Mouse (Mus musculus): ENCODE data around the gene Rin3. TPM values are rescaled to one million over a fixed set of nuclear protein-coding genes. Genes with fewer than 3 reads are reported as not detected.

The Rin3 gene
- 1 to 10 TPM; 3.7 to 3.8 TPM for total RNA-seq (2021)

GRCm38 (mm10) chr12:102282763-102283482 lies at the start of gene Rin3:
TSS of gene Rin3 (plus strand) at chr12:102283048.
- DNase-seq (ENCODE audit: extremely low spot score in 1 of 2, low spot score in 2 of 2) = peak in 1 of 2 experiments; percentile 87

GRCm38 (mm10) chr12:102235551-102235950 lies 47.3 kb upstream of the Rin3 start:
- intact Hi-C loops (cut with DNase I) = no loop called here
- no peak for DNase-seq (ENCODE audit: extremely low spot score in 1 of 2, low spot score in 2 of 2)

More at GRCm38 (mm10) chr12:102282763-102283482, at the start of gene Rin3:
- intact Hi-C loops (cut with DNase I) = no loop called here

DNA sequence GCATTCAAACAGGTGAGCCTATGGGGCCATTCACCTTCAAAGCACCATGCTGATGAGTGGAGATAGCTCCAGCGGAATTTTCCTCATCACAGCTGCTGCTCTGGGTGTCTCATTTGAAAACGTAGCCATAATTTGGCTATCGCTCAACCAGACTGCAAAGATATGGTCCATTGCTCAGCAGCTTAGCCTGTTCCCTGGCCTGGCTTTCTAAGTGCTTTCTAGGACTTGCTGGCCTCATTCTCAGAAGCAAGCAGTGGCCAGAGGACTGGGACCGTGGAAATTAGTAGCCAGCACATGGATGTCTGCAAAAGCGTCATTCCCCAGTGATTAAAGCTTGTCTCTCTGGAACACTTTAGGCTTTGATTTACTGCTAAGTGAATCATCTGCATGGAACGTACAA lies 46.5 kb upstream of the Rin3 start:
- intact Hi-C loops (cut with DNase I) = no loop called here
- no peak for DNase-seq (ENCODE audit: extremely low spot score in 1 of 2, low spot score in 2 of 2)

DNA sequence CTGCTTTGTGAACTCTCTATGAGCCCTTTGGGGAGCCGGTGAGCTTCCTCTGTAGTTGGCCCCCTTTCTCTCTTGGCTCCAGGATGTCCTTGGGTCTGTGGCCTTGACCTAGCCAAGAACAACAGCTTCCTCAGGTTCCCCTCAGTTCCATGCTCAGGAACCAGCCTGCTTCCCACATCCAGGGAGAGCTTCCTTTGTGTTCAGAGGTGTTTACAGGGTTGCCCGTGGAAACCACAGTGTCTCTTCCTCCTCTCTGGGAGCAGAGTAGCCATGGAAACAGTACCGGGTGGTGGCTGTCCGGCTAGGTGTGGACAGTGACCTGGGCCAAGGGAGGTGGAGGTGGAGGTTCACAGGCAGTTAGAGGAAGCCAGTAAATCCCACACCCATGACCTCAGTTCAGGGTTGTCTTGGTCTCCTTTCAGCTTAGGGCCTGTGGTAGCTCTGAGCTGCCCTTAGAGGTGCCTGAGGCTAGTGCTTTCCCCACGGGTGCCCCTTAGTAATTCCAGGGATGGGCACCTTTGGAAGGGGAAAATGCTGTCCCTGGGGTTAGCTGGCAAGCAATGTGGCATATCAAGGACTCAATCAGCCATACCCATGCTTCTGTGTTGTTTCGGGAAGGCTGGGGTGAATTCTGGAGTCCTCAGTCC lies 40.6 kb upstream of the Rin3 start:
- DNase-seq (ENCODE audit: extremely low spot score in 1 of 2, low spot score in 2 of 2) = peak in 1 of 2 experiments; percentile 73
- intact Hi-C loops (cut with DNase I) = no loop called here

- DNase-seq (ENCODE audit: extremely low spot score in 1 of 2, low spot score in 2 of 2) = no peak
- intact Hi-C loops (cut with DNase I) = no loop called here
These were observed 38.9 kb upstream of the Rin3 start for GRCm38 (mm10) chr12:102243915-102244314.

DNA sequence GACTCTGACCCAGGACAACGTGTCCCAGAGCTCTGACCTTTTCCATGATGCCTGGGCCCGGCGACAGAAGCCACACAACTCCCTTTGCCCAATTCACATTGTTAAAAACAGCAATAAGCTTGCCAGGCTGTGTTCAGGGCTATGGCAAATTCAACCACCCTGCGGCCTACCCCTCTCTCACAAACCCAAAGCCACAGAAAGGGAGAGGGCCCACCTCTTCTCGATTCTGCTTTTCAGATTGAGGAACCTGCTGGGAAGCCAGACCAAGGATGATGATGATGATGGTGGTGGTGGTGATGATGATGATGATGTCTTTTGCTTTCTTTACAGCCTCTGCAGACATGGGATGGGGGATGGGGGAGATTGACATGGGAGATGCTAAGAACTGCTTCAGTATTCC lies 36.6 kb upstream of the Rin3 start:
- DNase-seq (ENCODE audit: extremely low spot score in 1 of 2, low spot score in 2 of 2) = no peak
- intact Hi-C loops (cut with DNase I) = no loop called here

GRCm38 (mm10) chr12:102248104-102248503 lies 34.7 kb upstream of the Rin3 start:
- intact Hi-C loops (cut with DNase I) = no loop called here
- no peak for DNase-seq (ENCODE audit: extremely low spot score in 1 of 2, low spot score in 2 of 2)

DNA sequence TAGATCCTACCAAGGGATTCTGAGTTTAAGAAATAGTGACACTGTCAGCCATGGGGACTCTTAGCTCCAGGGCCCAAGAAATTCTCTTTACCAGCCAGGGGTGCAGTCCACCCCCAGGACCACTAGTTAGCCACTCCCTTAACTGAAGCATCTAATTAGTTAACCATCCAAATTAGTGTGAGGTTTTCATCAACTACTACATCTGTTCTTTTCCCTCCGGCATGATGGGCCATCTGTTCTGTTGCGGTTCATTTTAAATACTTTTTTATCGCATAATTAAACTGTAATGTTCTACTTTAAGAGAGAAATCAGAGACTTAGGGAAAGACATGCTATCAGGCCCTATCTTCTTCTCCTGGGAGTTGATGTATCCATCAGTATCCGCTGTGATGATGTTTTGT lies 32.5 kb upstream of the Rin3 start:
- intact Hi-C loops (cut with DNase I) = loop anchor here (5.0 kb wide), 1 partner anchor 132 kb away; no protein-coding TSS in a partner anchor

GRCm38 (mm10) chr12:102251070-102251469 lies 31.8 kb upstream of the Rin3 start:
- intact Hi-C loops (cut with DNase I) = loop anchor here (5.0 kb wide), 1 partner anchor 131 kb away; no protein-coding TSS in a partner anchor
- peak in 1 of 2 experiments; percentile 37 for DNase-seq (ENCODE audit: extremely low spot score in 1 of 2, low spot score in 2 of 2)

More for the DNA sequence above, 32.5 kb upstream of the Rin3 start:
- peak in 1 of 2 experiments; percentile 27 for DNase-seq (ENCODE audit: extremely low spot score in 1 of 2, low spot score in 2 of 2)

GRCm38 (mm10) chr12:102251985-102252384 lies 30.9 kb upstream of the Rin3 start:
- intact Hi-C loops (cut with DNase I) = loop anchor here (5.0 kb wide), 1 partner anchor 130 kb away; no protein-coding TSS in a partner anchor
- no peak for DNase-seq (ENCODE audit: extremely low spot score in 1 of 2, low spot score in 2 of 2)

GRCm38 (mm10) chr12:102252525-102252924 lies 30.3 kb upstream of the Rin3 start:
- DNase-seq (ENCODE audit: extremely low spot score in 1 of 2, low spot score in 2 of 2) = no peak
- intact Hi-C loops (cut with DNase I) = loop anchor here (5.0 kb wide), 1 partner anchor 130 kb away; no protein-coding TSS in a partner anchor

GRCm38 (mm10) chr12:102255012-102255411 lies 27.8 kb upstream of the Rin3 start:
- intact Hi-C loops (cut with DNase I) = no loop called here
- DNase-seq (ENCODE audit: extremely low spot score in 1 of 2, low spot score in 2 of 2) = no peak

DNA sequence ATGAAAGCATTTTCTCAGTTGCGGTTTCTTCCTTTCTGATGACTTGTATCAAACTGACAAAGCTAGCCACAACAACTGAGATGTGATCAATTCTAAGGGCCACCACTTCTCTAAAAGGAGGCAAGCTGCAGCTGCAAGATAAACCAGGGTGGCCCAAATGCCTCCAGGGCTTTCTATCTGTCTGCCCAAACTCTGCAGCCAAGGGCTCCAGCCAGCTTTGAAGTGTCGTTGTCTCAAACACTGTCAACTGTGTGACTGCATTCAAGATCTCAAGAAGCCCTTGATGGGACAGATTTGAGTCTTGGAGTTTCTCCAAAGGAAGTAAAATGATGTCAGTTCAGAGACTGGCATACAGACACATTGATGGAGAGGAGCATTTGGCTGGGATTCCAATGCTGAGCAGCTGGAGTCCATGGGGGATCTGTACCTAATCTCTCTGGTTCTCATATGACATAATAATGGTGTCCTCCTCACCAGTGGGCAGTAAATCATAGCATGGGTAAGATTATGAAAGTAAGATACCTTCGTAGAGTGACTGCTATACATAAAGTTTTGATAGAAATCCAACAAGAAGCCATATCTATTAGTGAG lies 24.2 kb upstream of the Rin3 start:
- intact Hi-C loops (cut with DNase I) = no loop called here
- DNase-seq (ENCODE audit: extremely low spot score in 1 of 2, low spot score in 2 of 2) = no peak

DNA sequence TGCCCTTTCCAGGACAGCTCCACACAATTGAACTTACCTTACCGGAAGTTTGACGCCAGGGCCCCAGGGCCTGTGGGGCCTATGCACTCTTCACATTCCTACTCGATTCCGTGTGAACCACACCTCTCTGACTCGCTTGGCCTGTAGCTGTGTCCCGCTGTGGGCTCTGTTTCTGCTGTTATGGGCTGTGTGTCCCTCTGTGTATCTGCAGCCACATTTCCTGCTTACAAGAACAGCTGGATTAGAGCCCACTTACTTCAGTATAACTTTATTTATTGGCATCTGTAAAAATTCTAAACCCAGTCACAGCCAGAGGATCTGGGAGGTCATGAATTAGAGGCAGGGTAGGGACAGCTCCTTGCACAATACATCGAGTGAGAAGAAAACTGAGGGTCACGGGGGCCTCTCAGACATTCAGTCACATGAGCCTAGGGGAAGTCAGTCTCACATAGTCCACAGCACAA lies 20.9 kb upstream of the Rin3 start:
- DNase-seq (ENCODE audit: extremely low spot score in 1 of 2, low spot score in 2 of 2) = no peak
- intact Hi-C loops (cut with DNase I) = no loop called here

GRCm38 (mm10) chr12:102262809-102263208 lies 20.0 kb upstream of the Rin3 start:
- intact Hi-C loops (cut with DNase I) = no loop called here
- no peak for DNase-seq (ENCODE audit: extremely low spot score in 1 of 2, low spot score in 2 of 2)

DNA sequence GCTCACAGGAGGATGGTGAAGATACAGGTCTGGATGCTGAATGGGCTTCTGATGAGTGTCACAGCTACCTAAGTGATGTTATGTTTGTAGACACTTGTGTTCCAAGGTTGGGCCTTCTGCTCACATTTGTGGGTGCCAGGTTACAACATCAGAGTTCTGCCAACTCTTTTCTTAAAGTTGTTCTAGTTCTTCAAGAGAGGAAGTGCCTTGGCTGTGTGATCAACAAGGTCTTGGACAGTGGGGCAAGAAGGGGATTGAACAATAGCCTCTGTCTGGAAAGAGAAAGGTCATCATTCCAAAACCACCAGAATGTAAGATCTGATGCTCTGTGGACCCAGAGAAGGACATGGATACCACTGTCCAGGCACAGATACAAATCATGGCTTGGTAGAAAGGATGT lies 19.6 kb upstream of the Rin3 start:
- no peak for DNase-seq (ENCODE audit: extremely low spot score in 1 of 2, low spot score in 2 of 2)
- intact Hi-C loops (cut with DNase I) = no loop called here

DNA sequence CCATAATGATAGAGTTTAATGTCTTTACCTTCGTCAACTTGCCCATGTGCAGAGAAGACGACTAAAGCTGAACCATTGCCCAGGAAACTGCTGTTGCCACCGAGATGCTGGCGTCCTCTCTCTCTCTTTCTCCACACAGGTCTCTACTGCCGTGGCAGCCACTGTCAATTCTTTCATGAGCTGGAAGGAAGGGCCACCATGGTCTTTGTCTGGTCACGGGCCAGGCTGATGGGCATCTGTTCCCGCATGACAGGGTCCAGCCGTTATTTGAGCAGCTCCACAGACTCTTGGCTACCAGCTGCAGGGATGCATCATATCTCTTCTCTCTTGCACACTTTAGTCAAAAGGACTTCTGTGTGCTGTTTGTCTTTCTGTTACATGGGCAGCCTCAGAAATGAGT lies 16.4 kb upstream of the Rin3 start:
- DNase-seq (ENCODE audit: extremely low spot score in 1 of 2, low spot score in 2 of 2) = no peak
- intact Hi-C loops (cut with DNase I) = no loop called here

- no peak for DNase-seq (ENCODE audit: extremely low spot score in 1 of 2, low spot score in 2 of 2)
- intact Hi-C loops (cut with DNase I) = no loop called here
These were observed 13.7 kb upstream of the Rin3 start for GRCm38 (mm10) chr12:102269144-102269543.

GRCm38 (mm10) chr12:102270776-102271405 lies 12.0 kb upstream of the Rin3 start:
- intact Hi-C loops (cut with DNase I) = no loop called here
- no peak for DNase-seq (ENCODE audit: extremely low spot score in 1 of 2, low spot score in 2 of 2)

All from left cerebral cortex, postnatal 10 days (tissue).